Mouse (Mus musculus): ENCODE results near the gene 1700093K21Rik. TPM values are rescaled to one million over a fixed set of nuclear protein-coding genes. Genes with fewer than 3 reads are reported as not detected.
A peak's percentile ranks its signal among the peaks of the same experiment; 100 is the strongest.
"Not testable (repeated sequence)": the region's sequence is repeated elsewhere in the genome, so short reads cannot be mapped to it uniquely, and the experiment has no call there.

The 1700093K21Rik gene
- total RNA-seq (2014; fragmentation: Nextera tagmentation) (not detected in 2 replicates), total RNA-seq (2017) (not detected in 2 replicates)

DNA sequence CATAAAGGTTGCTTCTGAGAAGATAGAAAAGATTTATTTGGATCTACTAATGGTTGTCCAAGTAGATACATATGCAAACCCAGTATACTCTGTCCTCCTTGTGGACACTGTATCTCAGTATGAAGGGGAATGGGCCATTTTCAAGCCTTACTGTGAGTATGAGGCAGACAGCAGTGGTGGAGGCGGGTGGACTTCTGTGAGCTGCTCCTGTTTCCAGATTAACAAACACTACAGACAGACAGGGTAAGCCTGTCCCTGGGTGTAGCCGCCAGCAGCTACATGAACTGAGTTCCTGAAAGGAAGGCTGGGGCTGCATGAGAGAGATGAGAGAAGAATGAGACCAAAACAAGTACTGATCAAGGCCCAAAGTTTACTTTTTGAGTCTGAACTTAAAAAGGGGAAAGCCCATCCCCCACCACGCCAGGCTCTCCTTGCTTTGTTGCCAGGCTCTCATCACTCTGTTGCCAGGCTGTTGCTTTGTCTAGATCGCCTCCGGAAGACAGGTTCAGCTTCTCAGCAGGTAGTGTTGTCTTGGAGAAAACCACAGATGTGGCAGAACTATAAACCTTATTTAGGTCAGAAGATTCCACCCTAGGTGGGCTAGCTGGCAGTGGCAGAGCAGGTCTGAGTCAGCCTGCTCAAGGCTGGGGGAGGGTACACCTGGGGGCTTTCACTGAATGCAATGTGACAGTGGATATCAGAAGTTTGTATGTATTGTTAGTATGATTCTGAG, at the start of gene 1700093K21Rik:
TSS of gene 1700093K21Rik (minus strand) at position 683 of the 733 bp plus-strand sequence.
- ATAC-seq (replicated peaks; ENCODE audit: poor library complexity, severe bottlenecking) = no peak

DNA sequence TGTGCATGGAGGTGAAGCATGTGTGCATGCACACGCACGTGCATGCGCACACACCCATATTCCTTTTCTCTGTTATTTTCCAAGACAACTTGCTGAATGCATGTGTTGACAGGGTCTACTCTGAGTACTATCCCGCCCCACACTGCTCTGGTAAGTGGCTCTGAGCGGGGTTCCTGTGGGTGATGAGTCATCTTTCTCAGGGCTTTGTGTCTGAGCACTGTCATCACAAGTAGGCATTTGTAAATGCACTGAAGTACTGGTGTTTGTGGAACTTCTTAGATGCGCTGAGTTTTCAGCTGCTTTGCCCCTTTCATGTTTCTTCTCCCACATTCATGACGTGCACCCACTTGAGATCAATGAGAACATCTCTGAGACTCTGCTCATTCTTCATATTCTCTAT, 49.2 kb upstream of the 1700093K21Rik start:
- ATAC-seq (replicated peaks; ENCODE audit: poor library complexity, severe bottlenecking) = peak; percentile 30; the same call in 1 of the 2 replicates

DNA sequence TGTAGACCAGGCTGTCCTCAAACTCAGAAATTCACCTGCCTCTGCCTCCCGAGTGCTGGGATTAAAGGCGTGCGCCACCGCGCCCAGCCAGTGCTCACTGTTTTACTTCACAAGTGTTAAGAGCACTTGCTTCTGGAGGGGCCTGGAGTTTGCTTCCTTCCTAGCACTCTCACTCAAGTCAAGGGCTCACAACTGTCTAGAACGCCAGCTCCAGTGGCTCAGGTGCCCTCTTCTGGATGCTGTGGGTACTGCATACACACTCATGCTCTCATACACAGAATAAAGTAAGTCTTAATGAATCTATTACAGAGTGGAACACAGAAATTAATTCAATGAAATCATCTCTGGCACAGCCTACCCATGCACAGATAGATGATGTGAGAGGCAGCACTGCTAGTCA, 44.8 kb upstream of the 1700093K21Rik start:
- ATAC-seq (replicated peaks; ENCODE audit: poor library complexity, severe bottlenecking) = peak; percentile 94

DNA sequence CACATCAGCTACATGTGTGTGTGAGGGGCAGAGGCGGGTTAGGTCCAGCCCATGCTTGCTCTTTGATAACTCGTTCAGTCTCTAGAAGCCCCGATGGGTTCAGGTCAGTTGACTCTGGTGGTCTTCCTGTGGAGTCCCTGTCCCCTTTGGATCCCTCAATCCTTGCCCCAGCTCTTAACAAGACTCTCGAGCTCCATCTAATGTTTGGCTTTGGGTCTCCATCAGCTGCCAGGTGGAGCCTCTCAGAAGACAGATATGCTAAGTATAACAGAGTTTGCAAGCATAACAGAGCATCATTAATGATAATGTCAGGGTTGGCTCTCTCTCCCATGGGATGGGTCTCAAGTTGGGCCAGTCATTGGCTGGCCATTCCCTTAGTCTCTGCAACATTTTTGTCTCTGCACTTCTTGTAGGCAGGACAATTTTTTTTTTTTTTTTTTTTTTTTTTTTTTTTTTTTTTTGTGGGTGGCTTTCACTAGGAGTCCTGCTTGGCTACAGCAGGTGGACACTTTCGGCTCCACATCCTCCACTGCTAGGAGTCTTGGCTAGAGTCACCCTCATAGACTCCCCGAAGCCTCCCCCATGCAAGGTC, 36.2 kb upstream of the 1700093K21Rik start:
- ATAC-seq (replicated peaks; ENCODE audit: poor library complexity, severe bottlenecking) = no peak

DNA sequence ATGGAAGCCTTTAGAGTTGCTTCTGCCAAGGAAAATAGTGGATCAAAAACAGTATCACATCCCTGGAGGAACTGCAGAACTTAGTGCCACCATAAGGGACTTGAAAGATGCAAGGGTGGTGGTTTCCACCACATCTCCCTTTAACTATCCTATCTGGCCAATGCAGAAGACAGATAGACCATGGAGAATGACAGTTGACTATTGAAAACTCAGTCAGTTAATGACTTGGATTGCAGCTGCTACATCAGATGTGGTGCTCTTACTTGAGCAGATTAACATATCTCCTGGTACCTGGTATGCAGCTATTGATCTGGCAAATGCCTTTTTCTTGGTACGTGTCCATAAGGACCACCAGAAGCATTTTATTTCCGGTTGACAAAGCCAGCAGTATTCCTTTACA, 16.5 kb upstream of the 1700093K21Rik start:
- no peak for ATAC-seq (replicated peaks; ENCODE audit: poor library complexity, severe bottlenecking)

DNA sequence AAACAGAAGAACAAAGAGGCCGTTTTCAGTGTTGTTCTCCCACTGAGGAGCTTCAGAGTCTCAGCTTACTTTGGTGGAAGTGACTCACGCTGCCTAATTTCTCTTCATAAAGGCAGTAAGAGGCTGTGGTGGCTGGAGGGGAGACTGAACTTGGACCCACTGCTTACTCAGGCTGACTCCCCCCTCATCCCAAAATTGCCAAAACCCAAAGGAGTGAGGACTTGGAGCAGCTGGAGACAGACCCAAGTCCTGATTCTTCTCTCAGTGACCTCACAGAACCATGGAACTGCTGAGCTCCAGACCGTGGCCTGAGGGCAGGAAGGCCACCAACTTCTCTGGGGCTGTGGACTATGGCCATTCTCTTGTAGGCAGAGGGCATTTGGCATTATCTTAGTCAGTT, 2.0 kb downstream of the 1700093K21Rik start:
- no peak for ATAC-seq (replicated peaks; ENCODE audit: poor library complexity, severe bottlenecking)

DNA sequence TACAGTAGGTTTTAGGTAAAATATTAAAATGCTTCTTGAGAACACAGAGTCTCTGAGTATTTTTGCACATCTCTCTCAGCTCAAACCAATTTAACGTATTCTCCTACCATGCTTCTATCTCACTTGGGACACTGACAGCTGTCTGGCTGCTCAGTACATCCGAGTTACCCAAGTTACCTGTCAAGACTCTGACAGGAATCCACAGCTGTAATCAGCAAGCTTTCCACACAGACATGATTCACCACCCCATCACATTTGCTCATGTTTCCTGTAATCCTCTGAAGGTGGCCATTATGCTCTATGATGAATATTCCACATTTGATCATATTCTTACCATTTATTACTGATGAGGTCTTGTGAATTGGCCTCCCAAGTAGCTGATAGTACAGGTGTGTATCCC, 5.6 kb downstream of the 1700093K21Rik start:
- no peak for ATAC-seq (replicated peaks; ENCODE audit: poor library complexity, severe bottlenecking)

DNA sequence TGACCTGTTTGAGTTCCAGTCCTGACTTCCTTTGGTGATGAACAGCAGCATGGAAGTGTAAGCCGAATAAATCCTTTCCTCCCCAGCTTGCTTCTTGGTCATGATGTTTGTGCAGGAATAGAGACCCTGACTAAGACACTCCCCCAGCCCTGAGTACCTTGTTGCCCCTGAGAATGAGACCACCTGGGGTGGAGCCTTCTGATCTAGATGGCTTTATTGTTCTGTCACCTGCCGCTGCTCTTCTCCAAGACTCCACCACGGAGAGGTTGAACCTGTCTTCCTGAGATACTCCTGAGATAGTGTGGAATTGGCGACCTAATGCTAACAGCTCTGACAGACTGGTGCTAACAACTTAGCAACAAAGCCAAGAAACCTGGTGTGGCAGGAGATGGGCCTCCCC, 6.2 kb downstream of the 1700093K21Rik start:
- not testable (repeated sequence) for ATAC-seq (replicated peaks; ENCODE audit: poor library complexity, severe bottlenecking)

DNA sequence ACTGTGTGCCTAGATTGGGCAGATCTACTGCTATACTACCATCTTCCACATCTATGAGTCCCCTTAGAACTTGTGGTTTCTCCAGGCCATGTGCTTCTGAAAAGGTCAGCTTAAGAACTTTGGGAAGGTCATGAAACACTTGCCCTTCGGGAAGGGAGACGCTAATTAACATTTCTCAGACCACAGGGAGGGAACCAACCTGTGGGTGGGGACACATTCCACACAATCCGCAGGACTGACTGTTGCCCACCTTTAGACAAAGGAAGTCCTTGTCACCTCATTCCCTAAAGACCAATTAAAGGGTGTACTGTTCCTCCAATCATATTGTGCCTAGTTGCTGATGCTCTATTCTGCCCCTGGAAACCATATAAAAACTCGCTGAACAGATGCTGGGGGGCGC, 16.2 kb downstream of the 1700093K21Rik start:
- ATAC-seq (replicated peaks; ENCODE audit: poor library complexity, severe bottlenecking) = not testable (repeated sequence)

DNA sequence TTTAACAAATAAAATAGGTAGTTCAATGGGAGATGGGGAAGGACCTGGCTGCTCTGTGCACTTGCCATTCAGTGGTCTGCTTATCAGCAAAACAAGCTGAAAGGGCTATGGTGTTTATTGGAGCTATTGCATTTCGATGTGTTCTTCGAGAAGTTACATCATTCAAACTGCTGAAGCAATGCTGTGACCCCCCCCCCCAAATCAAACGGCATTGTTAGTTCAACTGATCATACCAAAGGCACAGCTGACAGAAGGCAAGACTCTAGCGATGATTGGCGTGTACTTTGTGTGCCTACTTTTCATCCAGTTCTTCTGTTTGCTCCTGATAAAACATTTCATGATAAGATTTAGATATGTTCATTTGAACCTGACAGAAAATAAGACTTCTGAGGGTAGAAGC, 22.3 kb downstream of the 1700093K21Rik start:
- no peak for ATAC-seq (replicated peaks; ENCODE audit: poor library complexity, severe bottlenecking)

DNA sequence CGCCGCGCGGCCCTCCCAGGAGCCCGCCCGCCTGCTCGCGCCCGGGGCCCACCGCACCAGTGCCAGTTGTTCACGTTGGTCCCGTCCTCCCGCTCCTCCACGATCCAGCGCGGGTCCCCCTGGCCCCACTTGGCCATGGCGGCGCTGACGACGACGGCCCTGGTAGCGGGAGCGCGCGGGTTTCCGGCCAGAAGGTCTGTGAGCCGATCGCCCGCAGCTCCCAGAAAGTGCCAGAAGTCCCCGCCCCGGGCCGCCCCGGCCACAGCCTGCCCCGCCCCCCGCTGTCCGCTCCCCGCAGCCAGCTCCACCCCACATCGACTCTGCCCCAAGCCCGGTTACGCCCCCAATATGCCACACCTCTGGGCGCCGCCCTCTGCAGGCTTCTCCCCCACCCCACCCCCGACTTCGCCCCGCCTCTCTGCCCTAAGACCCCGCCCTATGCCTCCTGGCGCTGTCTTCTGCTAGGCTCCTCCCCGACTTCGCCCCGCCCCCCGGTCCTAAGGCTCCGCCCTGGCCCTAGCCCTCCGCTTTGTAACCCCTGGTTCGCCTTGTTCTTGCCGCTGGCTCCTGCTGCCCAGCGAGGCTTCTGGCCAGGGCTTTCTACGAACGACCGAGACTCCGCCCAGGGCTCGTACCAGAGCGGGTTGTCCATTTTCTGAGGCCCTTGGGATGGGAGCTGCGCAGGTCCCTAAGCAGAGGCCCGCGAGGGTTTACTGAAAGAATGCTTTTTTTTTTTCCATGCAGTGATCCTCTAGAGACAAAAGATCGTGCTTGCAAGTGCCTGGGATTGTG, 23.0 kb downstream of the 1700093K21Rik start, which contains the start of gene Ahsa2:
TSS of gene Ahsa2 (minus strand) at position 313 of the 792 bp plus-strand sequence.
- ATAC-seq (replicated peaks; ENCODE audit: poor library complexity, severe bottlenecking) = peak; percentile 89

DNA sequence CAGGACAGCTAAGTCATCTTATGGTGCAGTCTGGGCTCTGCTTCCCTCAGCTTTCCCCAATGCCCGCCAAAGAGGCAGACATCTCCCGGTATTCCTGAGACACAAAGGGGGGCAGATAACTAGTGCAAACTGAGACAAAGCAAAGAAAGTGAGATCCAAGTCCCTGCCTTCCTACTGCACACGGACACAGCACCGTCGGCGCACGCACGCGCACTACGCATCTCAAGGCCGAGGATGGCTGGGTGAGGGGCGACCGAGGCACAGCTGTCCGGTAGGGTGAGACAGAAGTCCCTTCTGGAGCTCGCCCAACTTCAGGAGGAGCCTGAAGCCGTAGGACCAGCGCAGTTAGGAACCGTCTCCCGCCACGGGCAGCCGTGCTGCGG, 23.6 kb downstream of the 1700093K21Rik start:
- peak; percentile 35 for ATAC-seq (replicated peaks; ENCODE audit: poor library complexity, severe bottlenecking)

DNA sequence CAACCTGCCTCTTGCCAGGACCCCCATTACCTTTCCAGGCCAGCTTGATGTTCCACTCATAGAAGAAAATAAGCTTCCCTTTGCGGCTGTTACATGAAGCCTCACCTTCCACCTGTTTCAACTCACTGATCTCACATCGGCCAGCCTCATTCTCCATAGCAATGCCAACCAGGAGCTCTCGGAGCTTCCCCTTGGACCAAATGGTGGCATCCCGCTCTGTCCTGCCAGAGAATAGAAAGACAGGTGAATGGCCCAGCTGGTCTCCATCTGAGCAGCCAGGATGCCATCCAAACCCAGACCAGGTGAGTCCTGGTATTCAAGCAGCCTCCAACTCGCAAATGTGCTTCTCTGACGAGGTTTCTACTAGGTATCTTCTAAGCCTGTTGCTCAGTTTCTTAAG, 24.3 kb downstream of the 1700093K21Rik start:
- no peak for ATAC-seq (replicated peaks; ENCODE audit: poor library complexity, severe bottlenecking)

DNA sequence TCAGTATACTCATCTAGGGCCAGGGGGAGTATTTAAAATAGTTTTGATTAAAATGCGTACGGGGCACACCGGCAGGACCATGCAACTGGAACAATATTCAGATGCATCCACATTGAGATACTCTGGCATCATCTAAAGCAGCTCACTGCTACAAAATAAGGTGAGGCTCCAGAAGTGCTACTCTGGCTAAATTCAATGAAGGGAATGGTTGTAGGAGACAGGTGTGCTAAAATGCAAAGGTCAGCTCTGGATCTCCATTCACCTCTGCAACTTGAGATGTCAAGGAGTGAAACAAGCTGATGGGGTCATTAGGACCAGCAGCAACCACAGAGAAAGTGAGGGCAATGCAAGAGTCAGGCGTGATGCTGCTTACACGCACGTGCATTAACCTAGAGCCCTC, 25.7 kb downstream of the 1700093K21Rik start:
- ATAC-seq (replicated peaks; ENCODE audit: poor library complexity, severe bottlenecking) = no peak

DNA sequence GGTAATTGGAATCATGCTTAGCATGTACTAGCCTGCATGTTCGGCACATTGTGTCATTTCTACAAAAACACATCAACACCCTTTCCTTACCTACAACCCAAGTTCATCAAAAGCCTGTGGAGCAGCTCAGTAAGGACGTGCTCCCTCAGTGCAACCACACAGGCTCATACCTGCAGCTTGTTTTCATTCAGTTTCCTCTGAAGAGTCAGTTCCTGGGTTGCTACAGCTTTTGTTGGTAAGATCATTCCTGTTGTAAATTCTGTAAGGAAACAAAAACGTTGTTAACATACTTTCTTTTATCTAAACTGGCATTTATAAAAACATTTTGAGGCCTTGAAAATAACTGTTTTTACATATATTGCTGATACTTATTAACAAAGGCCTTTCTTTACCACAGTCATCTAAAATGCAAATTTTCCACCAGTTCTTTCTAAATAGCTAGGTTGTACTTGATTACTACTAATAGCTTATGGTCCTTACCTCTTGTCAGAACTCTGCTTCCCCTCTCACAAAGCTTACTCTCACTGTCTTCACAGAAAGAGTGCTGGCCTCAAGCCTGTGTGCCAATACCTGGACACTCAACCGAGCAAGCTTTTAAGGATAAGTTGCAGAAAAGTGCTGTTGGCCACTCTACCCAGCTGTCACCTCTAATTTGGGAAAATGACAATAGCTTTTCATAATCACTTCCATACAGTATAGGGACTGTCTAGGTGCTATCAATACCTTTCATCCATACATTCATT, 28.7 kb downstream of the 1700093K21Rik start:
- ATAC-seq (replicated peaks; ENCODE audit: poor library complexity, severe bottlenecking) = no peak

DNA sequence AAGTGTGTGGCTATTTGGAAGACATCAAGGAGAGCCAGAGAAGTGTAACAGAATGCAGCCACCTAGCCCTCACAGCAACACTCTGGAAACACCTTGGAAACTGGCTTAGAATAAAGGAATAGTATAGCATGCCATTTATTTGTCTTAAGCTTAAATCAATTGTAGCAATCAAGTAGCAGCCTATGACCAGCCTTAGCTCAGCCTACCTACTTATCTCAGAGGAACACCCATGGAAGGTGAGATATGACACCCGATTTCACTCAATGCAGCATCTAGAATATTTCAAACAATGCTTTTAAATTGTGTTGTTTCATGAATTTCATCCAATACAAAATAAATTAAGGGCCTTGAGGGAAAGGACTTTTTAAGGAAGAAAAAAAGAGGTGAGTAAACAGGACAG, 31.0 kb downstream of the 1700093K21Rik start:
- no peak for ATAC-seq (replicated peaks; ENCODE audit: poor library complexity, severe bottlenecking)

Data from granulocyte monocyte progenitor cell, adult 5-6 weeks (primary cell).